Mouse (Mus musculus) lung, postnatal 4 days (tissue): ENCODE results near the gene Atf4.
A peak's percentile ranks its signal among the peaks of the same experiment; 100 is the strongest.

Experiments used
- DNase-seq, 2 experiments: peaks; one replicate each; pipeline ENCODE4 v3.0.0; 2021

The Atf4 gene

DNA sequence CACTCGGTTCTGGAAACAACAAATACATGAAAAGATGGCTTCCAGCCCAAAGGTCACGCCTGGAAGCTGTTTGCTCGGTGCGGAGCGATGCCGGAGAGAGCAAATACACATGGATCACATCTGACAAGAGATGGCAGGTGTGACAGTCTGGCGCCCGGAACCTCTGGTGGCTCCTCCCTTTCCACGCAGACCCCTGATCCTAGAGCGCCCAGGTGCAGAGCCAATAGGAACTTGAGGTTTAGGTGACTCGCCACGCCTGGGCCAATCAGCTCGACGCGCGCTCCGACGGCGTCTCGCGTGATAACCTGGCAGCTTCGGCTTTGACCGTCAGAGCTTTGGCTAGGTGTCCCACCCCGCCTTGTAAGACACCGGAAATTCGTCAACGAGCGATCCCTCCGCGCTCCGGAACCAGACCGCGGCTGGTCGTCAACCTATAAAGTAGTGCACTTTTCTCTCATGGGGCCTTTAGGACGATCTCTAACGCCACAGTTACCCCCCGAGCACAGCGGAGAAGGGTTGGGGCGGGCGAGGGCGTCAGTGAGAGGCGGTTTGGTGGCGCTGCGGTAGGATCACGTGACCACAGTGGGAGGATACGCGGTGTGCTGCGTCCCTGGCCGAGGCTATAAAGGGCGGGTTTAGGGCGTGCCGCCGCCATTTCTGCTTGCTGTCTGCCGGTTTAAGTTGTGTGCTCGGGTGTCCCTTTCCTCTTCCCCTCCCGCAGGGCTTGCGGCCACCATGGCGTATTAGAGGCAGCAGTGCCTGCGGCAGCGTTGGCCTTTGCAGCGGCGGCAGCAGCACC lies at the start of gene Atf4:
TSS of gene Atf4 (plus strand) at position 338 of the 799 bp plus-strand sequence.
- peak; percentile 97 to 99 for DNase-seq

DNA sequence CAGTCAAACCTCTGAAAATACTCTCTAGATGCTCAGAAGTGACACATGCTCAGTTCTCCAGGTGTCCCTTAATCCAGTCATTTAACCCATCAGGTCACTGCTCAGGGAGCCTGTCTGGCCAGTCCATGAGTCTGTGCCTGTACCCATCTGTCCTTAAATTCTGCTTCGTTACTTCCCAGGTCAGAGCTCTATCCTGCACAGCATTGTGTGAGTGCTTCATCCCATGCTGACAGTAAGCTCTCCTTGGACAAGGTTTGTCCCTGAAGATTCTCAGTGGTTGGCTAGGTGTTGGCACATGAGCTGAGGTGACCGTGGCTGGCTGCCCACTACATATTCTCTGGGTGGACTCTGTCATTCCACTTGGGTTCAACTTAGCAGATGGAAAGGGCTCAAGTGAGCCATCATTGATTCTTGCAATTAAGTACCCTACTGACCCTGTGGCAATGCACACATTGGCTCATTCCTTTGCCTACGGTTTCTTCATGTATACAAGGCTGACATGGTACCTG lies 48.9 kb upstream of the Atf4 start:
- no peak for DNase-seq

DNA sequence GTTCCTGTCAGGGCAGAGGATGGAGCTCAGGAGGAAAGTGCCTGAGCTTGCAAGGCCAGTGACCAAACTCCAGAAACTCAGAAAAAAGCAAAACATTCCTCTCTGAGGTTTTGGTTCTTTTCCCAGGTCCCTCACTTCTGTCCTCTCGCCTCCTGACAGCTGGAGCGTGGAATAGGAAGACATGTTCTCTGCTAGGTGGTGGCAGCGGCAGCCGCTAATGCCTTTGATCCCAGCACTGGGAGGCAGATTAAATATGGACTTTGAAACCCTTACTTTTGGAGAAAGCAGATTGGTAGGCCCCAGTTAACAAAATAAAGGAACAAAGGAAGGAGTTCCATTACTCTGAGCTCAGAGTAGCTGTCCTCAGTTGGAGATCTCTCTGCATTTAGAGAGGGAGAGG lies 46.5 kb upstream of the Atf4 start:
- DNase-seq = no peak

DNA sequence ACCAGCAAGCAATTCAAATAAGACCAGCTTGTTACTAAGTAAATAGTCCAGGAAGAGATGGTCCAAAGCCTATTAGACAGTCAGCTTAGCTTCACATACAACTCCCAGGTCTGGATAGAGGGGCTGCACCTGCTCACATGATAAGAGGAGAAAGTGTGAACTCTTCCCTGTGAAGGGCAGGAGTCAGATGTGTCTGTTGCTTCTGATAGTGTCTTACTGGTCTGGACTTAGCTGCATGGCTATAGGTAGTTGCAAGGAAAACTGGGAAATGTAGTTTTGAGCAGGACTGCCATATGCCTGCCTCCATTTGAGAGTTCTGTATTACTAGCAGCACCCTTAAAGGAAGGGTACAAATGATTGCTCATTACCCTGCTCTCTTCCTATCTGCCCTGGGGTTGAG lies 41.3 kb upstream of the Atf4 start:
- no peak for DNase-seq

DNA sequence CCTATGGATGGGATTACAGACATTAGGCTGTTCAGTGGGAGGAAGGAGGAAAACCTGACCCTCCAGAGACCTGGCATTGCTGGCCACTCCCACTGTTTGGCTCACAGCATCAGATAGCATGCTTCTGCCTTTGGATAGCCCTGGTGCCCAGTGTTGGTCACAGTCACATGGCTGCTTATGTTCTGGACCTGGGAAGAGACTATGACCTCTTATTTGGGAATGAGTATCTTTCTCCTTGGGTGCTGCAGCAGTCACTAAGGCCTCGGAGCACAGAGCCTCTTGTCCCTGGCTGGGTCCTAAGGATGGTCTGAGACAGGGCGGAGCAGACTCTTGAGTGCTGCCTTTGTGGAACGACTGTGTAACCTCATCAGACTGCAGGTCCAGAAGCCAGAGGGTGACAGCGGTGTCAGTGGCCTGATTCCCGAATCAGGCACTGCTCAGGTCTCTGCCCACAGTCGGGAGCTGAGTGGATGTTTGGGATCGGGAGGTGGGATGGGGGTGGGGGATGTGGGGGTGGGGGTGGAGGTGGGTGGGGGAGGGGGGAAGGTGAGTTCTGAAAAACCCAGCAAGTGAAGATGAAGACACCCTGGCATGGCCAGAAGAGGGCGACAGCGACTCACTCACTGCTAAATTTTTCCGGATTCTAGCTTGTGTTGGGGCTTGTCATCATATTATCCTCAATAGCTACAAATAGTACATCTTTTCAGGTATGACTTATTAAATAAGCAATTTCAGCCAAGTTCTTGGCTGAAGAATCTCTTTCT lies 39.1 kb upstream of the Atf4 start:
- peak in 1 of 2 experiments; percentile 47 for DNase-seq

DNA sequence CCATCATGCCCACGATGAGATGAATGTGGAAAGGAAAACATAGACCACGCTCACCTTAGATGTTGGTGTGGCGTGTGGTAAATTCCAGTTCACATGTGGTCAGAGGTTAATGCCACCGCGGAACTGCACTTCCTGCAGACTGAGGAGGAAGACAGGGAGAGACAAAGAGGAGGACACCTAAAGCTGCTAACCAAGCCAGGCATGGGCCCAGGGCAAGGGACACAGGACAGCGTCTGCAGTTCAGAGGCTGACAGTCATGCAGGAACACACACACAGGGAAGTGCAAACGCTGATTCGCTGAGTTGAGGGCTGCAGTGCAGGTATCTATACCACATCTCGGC lies 38.5 kb upstream of the Atf4 start:
- no peak for DNase-seq

DNA sequence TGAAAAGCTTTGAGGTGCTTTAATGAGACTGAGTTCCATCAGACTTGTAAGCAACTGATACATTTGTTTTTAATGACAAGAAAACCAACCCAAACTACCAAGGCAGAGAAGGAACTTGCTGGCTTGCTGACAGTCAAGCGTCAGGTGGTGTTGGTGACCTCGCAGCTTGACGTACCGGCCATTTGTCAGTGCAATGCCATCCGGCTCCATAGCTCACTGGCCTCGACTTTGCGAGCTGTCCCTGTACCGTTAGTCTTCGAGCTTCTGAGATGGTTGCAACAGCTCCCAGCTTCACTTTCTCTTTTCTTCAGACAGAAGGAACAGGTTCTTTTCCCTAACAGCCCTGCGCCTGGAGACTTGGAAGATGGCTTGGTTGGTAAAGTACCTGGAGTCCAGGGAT lies 37.5 kb upstream of the Atf4 start:
- DNase-seq = no peak

DNA sequence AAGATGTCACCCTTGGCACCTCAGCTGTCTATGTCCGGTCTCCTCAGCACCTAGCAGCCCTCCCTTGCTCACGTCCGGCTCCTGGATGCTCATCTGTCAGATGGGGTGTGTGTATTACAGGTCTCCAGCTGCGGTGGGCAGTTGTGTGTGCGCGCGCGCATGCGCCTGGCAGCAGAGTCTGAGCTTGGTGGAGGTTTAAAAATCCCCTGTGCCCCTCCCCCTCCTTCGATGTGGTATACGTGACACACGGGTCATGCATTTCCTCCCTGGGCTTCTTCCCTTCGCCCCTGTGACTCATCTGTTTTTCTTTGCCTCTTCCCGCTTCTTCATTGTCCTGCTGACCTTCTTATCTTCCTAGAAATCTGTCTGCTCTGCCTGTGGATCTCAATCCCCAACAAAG lies 35.8 kb upstream of the Atf4 start:
- DNase-seq = peak; percentile 41 to 52

DNA sequence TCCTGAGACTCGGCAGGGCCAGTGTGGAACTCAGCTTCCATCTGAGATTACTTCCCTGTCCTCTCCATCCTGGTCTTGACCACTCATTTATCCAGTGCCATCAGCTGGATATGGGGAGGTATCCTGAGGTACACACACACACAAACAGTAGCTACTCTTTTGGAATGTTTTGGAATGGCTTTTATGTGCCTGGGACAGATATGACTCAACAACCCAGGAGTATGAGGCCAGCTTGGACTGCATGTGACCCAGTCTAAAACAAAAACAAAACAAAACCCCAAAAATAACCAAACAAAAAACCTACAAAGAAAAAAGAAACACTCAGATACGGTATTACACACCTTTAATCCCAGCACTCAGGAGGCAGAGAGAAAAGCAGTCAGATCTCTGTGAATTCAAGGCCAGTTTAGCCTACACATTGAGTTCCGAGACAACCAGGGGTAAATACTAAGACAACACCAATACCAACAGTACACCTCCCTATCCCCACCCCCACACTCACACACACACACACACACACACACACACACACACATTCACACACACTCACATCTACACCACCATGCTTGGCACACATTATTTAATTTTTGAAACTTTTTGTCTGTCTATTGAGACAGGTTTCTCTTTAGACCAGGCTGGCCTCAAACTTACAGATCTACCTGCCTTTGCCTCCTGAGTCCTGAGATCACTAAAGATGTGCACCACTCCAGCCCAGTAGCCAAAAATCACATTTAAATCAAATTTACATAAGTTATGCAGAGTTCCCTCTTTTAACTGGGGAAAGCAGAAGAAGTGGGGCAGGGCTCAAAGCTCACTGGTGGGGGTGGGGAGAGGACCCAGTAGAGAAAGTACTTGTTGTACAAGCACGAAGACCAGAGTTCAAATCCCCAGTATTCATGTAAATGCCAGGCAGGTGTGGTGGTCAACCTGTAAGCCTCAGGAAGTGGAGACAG lies 35.0 kb upstream of the Atf4 start:
- DNase-seq = no peak

DNA sequence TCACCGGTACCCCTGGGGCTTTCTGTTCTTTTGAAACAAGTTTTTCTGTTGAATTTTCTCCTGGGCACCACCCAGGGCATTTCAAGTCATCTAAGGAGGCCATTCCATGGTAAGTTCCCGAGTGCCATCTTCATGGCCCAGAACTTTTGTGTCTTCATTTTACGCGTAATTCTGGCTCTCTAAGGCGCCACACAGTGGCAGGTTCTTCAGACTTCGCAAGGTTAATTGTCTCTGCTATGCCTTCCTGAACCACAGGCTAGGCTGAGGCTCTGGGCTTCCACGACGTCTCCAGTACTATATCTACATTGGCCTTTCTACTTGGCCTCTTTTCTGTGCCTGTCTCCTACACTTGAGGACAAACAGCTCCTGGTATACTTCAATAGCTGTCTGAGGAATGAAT lies 34.0 kb upstream of the Atf4 start:
- no peak for DNase-seq

DNA sequence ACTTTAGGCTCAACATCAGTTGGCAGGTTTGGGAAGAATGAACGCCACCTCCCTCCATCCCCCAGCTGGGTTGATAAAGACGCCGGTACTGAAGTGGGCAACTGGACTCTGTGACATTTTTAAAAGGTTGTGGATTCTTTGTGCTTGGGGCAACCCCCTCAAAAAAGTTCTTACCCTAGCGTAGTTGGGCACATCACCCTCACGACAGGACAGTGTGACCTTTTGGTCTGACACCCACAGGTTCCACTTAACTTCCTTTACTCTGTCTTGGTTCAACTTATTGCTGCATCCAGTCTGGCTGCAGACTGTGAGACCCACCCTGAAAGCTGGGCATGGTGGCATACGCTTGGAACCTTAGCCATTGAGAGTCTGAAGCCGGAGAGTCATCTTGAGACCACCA lies 31.2 kb upstream of the Atf4 start:
- DNase-seq = no peak

DNA sequence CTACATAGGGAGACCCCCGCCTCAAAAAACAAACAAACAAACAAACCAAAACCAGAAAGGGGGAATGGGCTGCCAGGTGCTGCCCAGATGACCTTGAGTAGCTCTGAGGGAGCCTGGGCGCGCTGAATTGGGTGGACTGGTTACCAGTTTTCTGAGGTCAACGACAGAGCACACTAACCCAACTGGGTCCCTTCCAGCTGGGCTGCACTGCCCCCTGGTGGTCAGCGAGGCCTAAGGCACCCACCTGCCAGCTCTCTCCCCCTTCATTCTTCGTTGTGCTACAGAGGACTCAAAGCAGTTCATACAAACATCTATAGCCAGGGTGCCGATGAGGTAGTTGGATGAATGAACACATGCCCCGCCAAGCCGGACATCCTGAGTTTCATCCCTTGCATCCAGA lies 29.8 kb upstream of the Atf4 start:
- peak; percentile 75 to 87 for DNase-seq

DNA sequence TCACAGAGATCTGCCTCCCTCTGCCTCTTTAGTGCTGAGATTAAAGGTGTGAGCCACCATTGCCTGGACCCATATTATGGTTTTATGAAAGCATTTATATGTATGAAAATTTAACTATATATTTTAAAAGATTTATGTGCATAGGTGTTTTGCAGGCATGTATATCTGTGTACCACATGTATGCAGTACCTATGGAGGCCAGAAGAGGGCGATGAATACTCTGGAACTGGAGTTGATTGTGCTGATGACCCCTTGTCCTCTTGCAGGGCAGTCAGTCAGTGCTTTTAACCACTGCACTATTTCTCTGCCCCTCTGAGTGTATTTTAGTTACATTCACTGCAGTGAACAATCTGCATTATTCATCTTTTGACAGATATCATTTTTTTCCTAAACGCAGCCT lies 29.2 kb upstream of the Atf4 start:
- peak in 1 of 2 experiments; percentile 73 for DNase-seq

DNA sequence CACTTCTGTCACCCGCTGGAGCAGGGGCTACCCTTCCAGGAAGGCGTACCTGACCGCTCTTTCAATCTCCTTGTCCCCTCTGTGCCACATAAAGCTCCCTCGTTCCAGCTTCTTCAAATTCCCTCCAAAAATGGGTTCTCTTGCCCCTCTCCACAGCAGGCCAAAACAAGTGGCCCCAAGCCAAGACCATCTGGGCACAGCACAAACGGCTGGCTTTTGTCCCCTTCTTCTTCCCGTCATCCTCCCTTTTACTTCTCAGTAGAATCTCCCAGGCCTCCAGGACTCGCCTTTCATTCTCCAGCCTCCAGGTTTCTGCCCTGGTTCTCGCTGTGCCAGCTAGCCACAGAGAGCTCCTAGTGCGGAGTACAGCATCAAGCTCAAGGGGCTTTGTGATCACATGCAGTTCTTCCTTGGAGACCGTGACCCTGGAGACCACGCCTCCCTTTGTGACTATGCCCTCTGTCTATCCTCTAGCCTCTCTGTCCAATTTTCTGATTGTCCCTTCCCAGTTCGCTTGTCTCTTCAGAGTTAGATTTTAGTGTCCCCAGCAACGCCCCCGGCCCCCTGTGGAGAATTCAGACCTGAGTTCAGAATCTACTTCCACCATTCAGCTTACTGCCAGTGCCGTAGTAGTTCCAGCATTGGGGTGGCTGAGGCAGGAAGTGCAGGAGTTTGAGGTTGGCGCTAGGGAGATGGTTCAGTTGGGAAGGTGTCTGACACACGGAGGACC lies 26.7 kb upstream of the Atf4 start:
- no peak for DNase-seq

DNA sequence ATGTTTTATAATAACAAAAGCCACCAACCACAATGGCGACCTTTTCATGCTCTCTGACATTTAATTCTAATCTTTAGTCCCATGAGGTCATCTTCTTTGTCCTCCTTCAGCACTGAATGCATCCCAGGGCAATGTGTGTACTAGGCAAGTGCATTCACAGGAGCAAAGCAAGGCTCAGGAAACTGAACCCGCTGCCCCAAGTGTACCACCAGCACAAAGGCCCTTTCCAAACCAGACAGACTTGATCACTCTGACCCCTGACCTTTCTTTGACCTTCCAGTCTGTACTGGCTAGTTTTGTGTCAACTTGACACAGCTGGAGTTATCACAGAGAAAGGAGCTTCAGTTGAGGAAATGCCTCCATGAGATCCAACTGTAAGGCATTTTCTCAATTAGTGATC lies 22.7 kb upstream of the Atf4 start:
- DNase-seq = no peak

DNA sequence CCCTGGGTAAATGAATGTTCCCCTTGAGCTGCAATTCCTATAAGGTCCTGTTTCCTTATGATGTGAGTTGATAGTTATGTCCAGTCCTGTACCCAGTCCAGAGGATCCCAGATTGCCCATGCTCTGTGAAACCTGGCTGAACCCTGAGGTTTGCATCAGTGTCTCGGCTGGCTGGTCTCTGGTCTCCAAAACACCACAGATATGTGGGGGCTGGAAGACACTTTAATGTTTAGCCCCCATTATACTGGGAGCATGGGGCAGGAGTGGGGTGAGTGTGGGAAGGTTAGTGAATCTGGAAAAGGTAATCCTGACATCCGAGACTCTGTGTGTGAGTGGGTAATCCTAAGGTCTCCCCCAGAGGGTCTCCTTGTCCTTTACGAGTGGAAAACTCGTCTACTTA lies 21.9 kb upstream of the Atf4 start:
- DNase-seq = no peak

DNA sequence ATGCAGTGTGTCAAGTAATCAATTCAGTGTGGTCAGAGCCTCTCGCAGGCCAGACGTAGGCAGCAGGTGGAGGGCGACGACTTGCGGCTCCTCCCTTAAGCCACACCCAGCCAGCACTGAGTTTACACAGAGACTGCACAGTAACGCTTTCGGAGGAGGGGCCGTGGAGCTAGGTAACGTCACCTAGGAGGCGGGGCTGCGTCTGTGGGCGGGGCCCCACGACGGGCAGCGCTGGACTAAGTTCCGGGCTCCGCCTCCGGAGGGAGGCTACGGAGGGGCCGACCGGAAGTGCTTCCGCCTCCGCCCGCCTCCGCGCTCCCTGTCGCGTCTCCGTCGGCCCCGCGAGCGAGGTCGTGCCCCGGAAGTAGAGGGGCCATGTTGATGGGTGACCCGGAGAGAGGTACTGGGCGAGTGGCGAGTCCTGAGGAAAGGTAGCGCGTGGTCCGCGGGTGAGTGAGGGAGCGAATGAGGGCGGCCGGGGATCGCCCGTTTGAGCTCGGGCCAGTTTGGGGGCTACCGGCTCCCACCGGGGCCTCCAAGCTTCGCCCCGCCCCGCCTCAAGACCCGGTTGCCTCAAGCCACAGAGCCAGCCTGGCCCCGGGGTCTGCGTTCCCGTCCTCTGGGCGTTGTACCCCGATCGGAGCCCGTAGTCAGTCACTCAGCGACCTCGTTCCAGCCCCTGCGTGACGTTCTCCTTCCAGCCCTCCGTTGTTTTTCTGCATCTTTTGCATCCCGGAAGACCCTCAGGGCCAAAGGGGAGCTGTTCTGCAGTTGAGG lies 21.1 kb upstream of the Atf4 start, which contains the start of gene Mief1:
TSS of gene Mief1 (plus strand) at position 286 of the 777 bp plus-strand sequence.
- peak; percentile 99 for DNase-seq

DNA sequence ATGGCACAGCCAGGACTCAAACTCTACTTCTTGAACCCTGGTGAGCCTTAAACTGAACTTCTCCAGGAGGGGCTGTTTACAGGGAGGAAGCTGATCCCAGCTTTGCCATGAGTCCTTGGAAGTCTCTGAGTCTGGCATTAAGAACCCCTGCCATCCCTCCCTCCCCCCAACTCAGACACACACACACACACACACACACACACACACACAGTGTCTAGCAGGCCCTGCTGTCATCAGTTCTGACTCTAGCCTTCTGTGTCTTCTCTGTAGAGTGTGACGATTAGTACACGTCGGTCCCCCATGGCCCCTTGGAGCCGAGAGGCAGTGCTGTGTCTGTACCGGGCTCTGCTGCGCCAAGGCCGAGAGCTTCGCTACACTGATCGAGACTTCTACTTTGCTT lies 19.4 kb upstream of the Atf4 start, which contains the start of gene AC140267.1:
TSS of gene AC140267.1 (plus strand) at position 301 of the 400 bp plus-strand sequence.
- no peak for DNase-seq

DNA sequence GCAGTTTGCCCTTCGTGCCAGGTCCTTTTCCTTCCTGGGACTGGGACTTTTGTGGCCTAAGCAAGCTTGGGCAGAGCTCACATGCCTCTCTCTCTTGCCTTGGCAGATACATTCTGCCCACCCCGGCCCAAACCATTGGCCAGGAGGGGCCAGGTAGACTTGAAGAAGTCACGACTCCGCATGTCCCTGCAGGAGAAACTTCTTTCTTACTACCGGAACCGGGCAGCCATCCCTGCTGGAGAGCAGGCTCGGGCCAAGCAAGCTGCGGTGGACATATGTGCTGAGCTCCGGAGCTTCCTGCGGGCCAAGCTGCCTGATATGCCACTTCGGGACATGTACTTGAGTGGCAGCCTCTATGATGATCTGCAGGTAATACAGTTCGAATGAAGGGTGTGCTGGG lies 6.8 kb upstream of the Atf4 start:
- no peak for DNase-seq

DNA sequence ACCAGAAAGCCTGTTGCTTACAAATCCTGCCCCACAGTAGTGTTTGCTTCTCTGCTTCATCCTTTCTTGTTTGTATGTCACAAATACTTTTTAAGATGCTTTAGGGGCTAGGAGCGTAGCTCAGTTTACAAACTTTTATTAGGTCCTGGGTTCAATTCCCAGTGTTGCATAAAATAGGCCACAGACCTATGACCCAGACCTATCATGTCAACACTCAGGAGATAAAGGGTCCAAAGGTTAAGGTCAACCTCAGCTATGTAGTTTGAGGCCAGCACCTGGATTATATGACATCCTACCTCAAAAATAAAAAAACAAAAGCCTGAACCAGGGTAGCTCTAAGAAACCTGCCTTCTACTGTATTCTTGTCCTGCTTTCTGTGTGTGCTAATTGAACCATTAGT lies 6.4 kb upstream of the Atf4 start:
- no peak for DNase-seq

DNA sequence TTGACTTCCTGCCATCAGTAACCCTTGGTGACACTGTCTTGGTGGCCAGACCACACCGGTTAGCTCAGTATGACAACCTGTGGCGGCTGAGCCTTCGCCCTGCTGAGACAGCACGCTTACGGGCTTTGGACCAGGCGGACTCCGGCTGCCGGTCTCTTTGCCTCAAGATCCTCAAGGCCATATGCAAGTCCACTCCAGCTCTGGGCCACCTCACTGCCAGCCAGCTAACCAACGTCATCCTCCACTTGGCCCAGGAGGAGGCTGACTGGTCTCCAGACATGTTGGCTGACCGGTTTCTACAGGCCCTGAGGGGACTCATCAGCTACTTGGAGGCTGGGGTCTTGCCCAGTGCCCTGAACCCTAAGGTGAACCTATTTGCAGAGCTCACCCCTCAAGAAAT lies 5.3 kb upstream of the Atf4 start:
- DNase-seq = no peak
